Mouse (Mus musculus): ENCODE results near the gene Mcm7.

The Mcm7 gene

GRCm38 (mm10) chr5:138155443-138155976 is 16.7 kb downstream of the Mcm7 start, which contains the start of gene Zfp113:
Zfp113 (minus strand) TSS chr5:138155744.
- in situ Hi-C loops (cut with MboI): no loop called here

GRCm38 (mm10) chr5:138154390-138154789 is 17.8 kb downstream of the Mcm7 start:
- in situ Hi-C loops (cut with MboI): no loop called here

- in situ Hi-C loops (cut with MboI): no loop called here
Observed at GRCm38 (mm10) chr5:138138585-138138984, 33.6 kb downstream of the Mcm7 start.

- in situ Hi-C loops (cut with MboI): no loop called here
Observed at GRCm38 (mm10) chr5:138137935-138138549, 34.2 kb downstream of the Mcm7 start.

- in situ Hi-C loops (cut with MboI): no loop called here
Observed at GRCm38 (mm10) chr5:138137257-138137656, 35.0 kb downstream of the Mcm7 start.

GRCm38 (mm10) chr5:138132425-138133064 is 39.7 kb downstream of the Mcm7 start:
- in situ Hi-C loops (cut with MboI): no loop called here

- in situ Hi-C loops (cut with MboI): no loop called here
Observed at GRCm38 (mm10) chr5:138118041-138118440, 54.2 kb downstream of the Mcm7 start.

GRCm38 (mm10) chr5:138117199-138118015 is 54.8 kb downstream of the Mcm7 start:
- in situ Hi-C loops (cut with MboI): no loop called here

GRCm38 (mm10) chr5:138116255-138117198 is 55.7 kb downstream of the Mcm7 start, which contains the start of gene Zscan21:
Zscan21 (plus strand) TSS chr5:138116903.
- in situ Hi-C loops (cut with MboI): no loop called here
